Mouse (Mus musculus) kidney, adult 2 months (tissue): ENCODE results near the gene Ugcg.

ENCODE experiments used
- CTCF ChIP-seq: fragments of 200-500 bp; conservative IDR thresholded peaks from 2 replicates; pipeline ENCODE4 v1.5.1; 2011; ENCODE audit warnings: low read depth, mild to moderate bottlenecking, control low read depth, low read length, moderate library complexity, mixed read lengths; ENCODE audit not compliant: insufficient read depth, insufficient read length
- POLR2A ChIP-seq: fragments of 200-500 bp; IDR thresholded peaks from one replicate; pipeline ENCODE4 v1.6.1; 2011; ENCODE audit warnings: low read depth, low read length, control low read depth

- no peak for TF ChIP-seq CTCF
- TF ChIP-seq POLR2A: no peak
Measured at GRCm38 (mm10) chr4:59227047-59227446, 38.0 kb downstream of the Ugcg start.
